13 mouse cellular contexts compared by ENCODE assay signal in genomic region chr2:49730183-49730582, GRCm38 (mm10). TPM values are rescaled to one million over a fixed set of nuclear protein-coding genes. Genes with fewer than 3 reads are reported as not detected.
A peak's percentile ranks its signal among the peaks of the same experiment; 100 is the strongest.
DNase-seq lines count a peak whose midpoint lies in the region; ATAC-seq and TF ChIP-seq lines count a peak whose summit lies in the region.
"Had no signal": no experiment of that assay in that cellular context is flagged by ENCODE, and none has a peak within 500 bp of the region (broad histone marks: within the 10 kb centered on the region; RNA-seq: fewer than 3 reads in every experiment).

No protein-coding gene starts in this region.

- H3K4me1 ChIP-seq in heart, embryonic 11.5 days (ENCODE audit: control insufficient read depth, insufficient read depth, low read length) = no peaks in the 10 kb centered on the region
- no peaks in the 10 kb centered on the region; the same call in 1 of the 2 replicates for H3K4me1 ChIP-seq in heart, adult 2 months (ENCODE audit: control insufficient read depth, insufficient read depth, low read length)
- H3K4me1 ChIP-seq in CH12.LX (ENCODE audit: control insufficient read depth in 1 of 2, insufficient read depth in 2 of 2) = peaks cover 9 to 62% of the 10 kb centered on the region in 2 experiments
- H3K4me1 ChIP-seq in erythroblast, embryonic 14.5 days (ENCODE audit: control insufficient read depth) = peaks cover 37% of the 10 kb centered on the region
- H3K4me1 ChIP-seq in liver, postnatal 0 days (ENCODE audit: insufficient read depth) = no peaks in the 10 kb centered on the region; the same call in 1 of the 2 replicates

- H3K27ac ChIP-seq in heart, embryonic 11.5 days (ENCODE audit: low read depth, low read length) = no peak overlapping the region
- no peak overlapping the region for H3K27ac ChIP-seq in heart, adult 2 months
- H3K27ac ChIP-seq in CH12.LX (ENCODE audit: insufficient read depth, low read depth) = peak overlapping the region; percentile 76
- H3K27ac ChIP-seq in liver, postnatal 0 days (ENCODE audit: low read depth) = peak overlapping the region; percentile 46
- no peak overlapping the region for H3K27ac ChIP-seq in layer of hippocampus, adult 2 months
- H3K27ac ChIP-seq: forebrain, embryonic 10.5 days had no signal

- no peak for TF ChIP-seq POLR2A in heart, adult 2 months (IDR thresholded peaks at IDR 0.05; ENCODE audit: insufficient read depth, low read depth, low read length)
- TF ChIP-seq POLR2A in CH12.LX (IDR thresholded peaks at IDR 0.05; ENCODE audit: low read depth, low read length) = peak; percentile 63

- in situ Hi-C loops in CH12.LX (cut with MboI; ENCODE audit: low pct_ligation_motif_present, low pct_unique_long_range_greater_than_20kb, low sequenced_read_pairs) = loop anchor here (5.0 to 25.0 kb wide), 2 partner anchors 368 to 818 kb away; no protein-coding TSS in a partner anchor

- no peak for TF ChIP-seq CTCF in heart, adult 2 months (IDR thresholded peaks at IDR 0.05)
- TF ChIP-seq CTCF in CH12.LX (conservative IDR thresholded peaks at IDR 0.05 in 1 of 2, IDR thresholded peaks at IDR 0.05 in 1 of 2; ENCODE audit: low read depth in 2 of 2, low read length in 2 of 2) = no peak
- TF ChIP-seq CTCF in liver, postnatal 0 days (IDR thresholded peaks at IDR 0.05; ENCODE audit: low read depth) = no peak
- no peak for TF ChIP-seq CTCF in layer of hippocampus, adult 2 months (conservative IDR thresholded peaks at IDR 0.05)

- no peaks in the 10 kb centered on the region for H3K36me3 ChIP-seq in heart, embryonic 11.5 days (ENCODE audit: control insufficient read depth, insufficient read depth, low read length)
- no peaks in the 10 kb centered on the region for H3K36me3 ChIP-seq in heart, adult 2 months (ENCODE audit: control insufficient read depth, insufficient read depth, low read length)
- no peaks in the 10 kb centered on the region for H3K36me3 ChIP-seq in CH12.LX (replicated peaks in 1 of 2; ENCODE audit: control insufficient read depth in 1 of 2, insufficient read depth in 1 of 2, low read length in 1 of 2)
- H3K36me3 ChIP-seq in erythroblast, embryonic 14.5 days (ENCODE audit: control insufficient read depth) = no peaks in the 10 kb centered on the region
- H3K36me3 ChIP-seq in liver, postnatal 0 days (replicated peaks; ENCODE audit: insufficient read depth, low read length) = no peaks in the 10 kb centered on the region

- H3K4me2 ChIP-seq in heart, embryonic 11.5 days = 0 out of 2 replicates have a peak overlapping the region, but pooled peaks have one; percentile 10
- peak overlapping the region; percentile 67 for H3K4me2 ChIP-seq in CH12.LX (ENCODE audit: insufficient read depth, low read depth, poor library complexity, severe bottlenecking)
- H3K4me2 ChIP-seq in liver, postnatal 0 days (ENCODE audit: low read depth, low read length) = peak overlapping the region; percentile 56

- no peak overlapping the region for H3K9ac ChIP-seq in heart, embryonic 11.5 days (ENCODE audit: low read depth, low read length)
- H3K9ac ChIP-seq in heart, adult 2 months (ENCODE audit: low read depth, low read length) = no peak overlapping the region
- peak overlapping the region; percentile 40; the same call in 1 of the 2 replicates for H3K9ac ChIP-seq in CH12.LX (ENCODE audit: insufficient read depth, low read depth)
- 0 out of 2 replicates have a peak overlapping the region, but pooled peaks have one; percentile 9 for H3K9ac ChIP-seq in liver, postnatal 0 days (replicated peaks)

- no peak overlapping the region for H3K4me3 ChIP-seq in heart, embryonic 11.5 days (ENCODE audit: low read depth, low read length)
- no peak overlapping the region for H3K4me3 ChIP-seq in heart, adult 2 months
- H3K4me3 ChIP-seq in CH12.LX (replicated peaks in 1 of 3; ENCODE audit: low read depth in 2 of 3, low read length in 2 of 3, poor library complexity in 1 of 3) = peak overlapping the region; percentile 19 to 55 (median 27)
- H3K4me3 ChIP-seq in erythroblast, embryonic 14.5 days (replicated peaks) = peak overlapping the region; percentile 57
- H3K4me3 ChIP-seq in liver, postnatal 0 days (ENCODE audit: low read depth, low read length) = peak overlapping the region; percentile 24
- no peak overlapping the region for H3K4me3 ChIP-seq in layer of hippocampus, adult 2 months
- H3K4me3 ChIP-seq: forebrain, embryonic 10.5 days had no signal

- no peak for TF ChIP-seq RAD21 in CH12.LX (IDR thresholded peaks at IDR 0.05; ENCODE audit: low read depth, low read length)

- intact Hi-C loops in heart, adult 2 months (cut with DNase I) = loop anchor here (5.0 kb wide), 1 partner anchor 823 kb away; no protein-coding TSS in a partner anchor

- 17% methylated on average over 5 of the region's 5 CpGs for WGBS in heart, embryonic 11.5 days (ENCODE audit: insufficient replicate concordance)
- 45% methylated on average over 5 of the region's 5 CpGs for WGBS in heart, adult 2 months
- WGBS in liver, postnatal 0 days (ENCODE audit: insufficient replicate concordance) = 27% methylated on average over 5 of the region's 5 CpGs

- no peak for TF ChIP-seq EP300 in heart, adult 2 months (IDR thresholded peaks at IDR 0.05; ENCODE audit: insufficient read depth, low read depth, low read length)
- no peak for TF ChIP-seq EP300 in CH12.LX (IDR thresholded peaks at IDR 0.05; ENCODE audit: low read length)
- peak; percentile 75 for TF ChIP-seq EP300 in liver, postnatal 0 days (IDR thresholded peaks at IDR 0.05; ENCODE audit: low read depth)

- dilution Hi-C loops in CH12.LX (cut with MboI; ENCODE audit: extremely low pct_ligation_motif_present, extremely low pct_unique_long_range_greater_than_20kb, low sequenced_read_pairs) = no loop called here

- no peaks in the 10 kb centered on the region for H3K79me2 ChIP-seq in heart, adult 2 months (replicated peaks; ENCODE audit: control insufficient read depth, insufficient read depth, low read length)
- H3K79me2 ChIP-seq in CH12.LX (replicated peaks; ENCODE audit: control insufficient read depth, extremely low read depth, insufficient read depth, poor library complexity, severe bottlenecking) = no peaks in the 10 kb centered on the region

- peak; percentile 50; the same call in 1 of the 2 replicates for ATAC-seq in heart, embryonic 11.5 days (replicated peaks; ENCODE audit: insufficient number of reproducible peaks, low FRiP score, low TSS enrichment)
- peak; percentile 93 for ATAC-seq in liver, postnatal 0 days
- ATAC-seq: Patski had no signal

- H3K9me3 ChIP-seq in heart, embryonic 11.5 days (replicated peaks; ENCODE audit: control insufficient read depth, low read length) = no peaks in the 10 kb centered on the region
- H3K9me3 ChIP-seq in CH12.LX (replicated peaks; ENCODE audit: low read length) = no peaks in the 10 kb centered on the region
- no peaks in the 10 kb centered on the region for H3K9me3 ChIP-seq in erythroblast, embryonic 14.5 days (ENCODE audit: control insufficient read depth, low read length)
- no peaks in the 10 kb centered on the region for H3K9me3 ChIP-seq in liver, postnatal 0 days (ENCODE audit: low read length)
- H3K9me3 ChIP-seq: forebrain, embryonic 10.5 days had no signal

- H3K27me3 ChIP-seq in heart, embryonic 11.5 days (ENCODE audit: control insufficient read depth, insufficient read depth, low read length) = no peaks in the 10 kb centered on the region
- no peaks in the 10 kb centered on the region for H3K27me3 ChIP-seq in heart, adult 2 months (ENCODE audit: control insufficient read depth, insufficient read depth, low read length)
- H3K27me3 ChIP-seq in CH12.LX (replicated peaks) = no peaks in the 10 kb centered on the region
- H3K27me3 ChIP-seq in erythroblast, embryonic 14.5 days (ENCODE audit: control insufficient read depth) = no peaks in the 10 kb centered on the region
- H3K27me3 ChIP-seq in liver, postnatal 0 days (ENCODE audit: insufficient read depth, low read length) = no peaks in the 10 kb centered on the region
- H3K27me3 ChIP-seq: Patski had no signal

- no peak for DNase-seq in heart, adult 2 months
- DNase-seq in CH12.LX (ENCODE audit: extremely low read depth) = peak; percentile 81
- peak; percentile 69 for DNase-seq in liver, postnatal 0 days
- no peak for DNase-seq in kidney, adult 18-20 months
- no peak for DNase-seq in embryo, embryonic 11 days
- no peak for DNase-seq in layer of hippocampus, adult 2 months (ENCODE audit: low spot score in 2 of 2)
- DNase-seq: adrenal gland, postnatal 36 days; right cerebral cortex, adult 18-20 months had no signal

TF ChIP-seq in CH12.LX, 34 proteins besides CTCF, POLR2A, EP300 and RAD21 (continues in another document):
- 0 out of 2 replicates have a peak, but pooled peaks have one; percentile 12 for TF ChIP-seq MAX (IDR thresholded peaks at IDR 0.05; ENCODE audit: low read length)
- no peak for TF ChIP-seq MXI1 (IDR thresholded peaks at IDR 0.05; ENCODE audit: low read depth, low read length)
- TF ChIP-seq UBTF (IDR thresholded peaks at IDR 0.05; ENCODE audit: low read depth, low read length) = no peak
- TF ChIP-seq TBP (conservative IDR thresholded peaks at IDR 0.05; ENCODE audit: low read depth, low read length) = peak; percentile 69; the same call in 1 of the 2 replicates
- peak; percentile 67 for TF ChIP-seq ETS1 (conservative IDR thresholded peaks at IDR 0.05; ENCODE audit: low read depth, low read length)
- no peak for TF ChIP-seq MAZ (IDR thresholded peaks at IDR 0.05; ENCODE audit: low read depth, low read length)
- peak; percentile 78 for TF ChIP-seq TCF12 (IDR thresholded peaks at IDR 0.05; ENCODE audit: low read depth, low read length)
- TF ChIP-seq ZMIZ1 (IDR thresholded peaks at IDR 0.05; ENCODE audit: low read depth, low read length) = peak; percentile 54
- TF ChIP-seq HCFC1 (IDR thresholded peaks at IDR 0.05; ENCODE audit: low read depth, low read length) = peak; percentile 27; the same call in 1 of the 2 replicates
- peak; percentile 58; the same call in 1 of the 2 replicates for TF ChIP-seq NELFE (IDR thresholded peaks at IDR 0.05; ENCODE audit: low read depth, low read length)
- TF ChIP-seq PAX5 (IDR thresholded peaks at IDR 0.05; ENCODE audit: low read length) = no peak
- no peak for TF ChIP-seq MYC (IDR thresholded peaks at IDR 0.05; ENCODE audit: low read depth, low read length)
- no peak for TF ChIP-seq ZKSCAN1 (IDR thresholded peaks at IDR 0.05; ENCODE audit: borderline replicate concordance, low read depth, low read length)
- TF ChIP-seq E2F4 (IDR thresholded peaks at IDR 0.05; ENCODE audit: insufficient replicate concordance, low read depth, low read length) = no peak
- no peak for TF ChIP-seq USF1 (IDR thresholded peaks at IDR 0.05; ENCODE audit: low read depth, low read length)

RNA-seq across cellular contexts. Expression of gene Lypd6b, which starts 57.3 kb away (rescaled TPM):
- polyA plus RNA-seq in heart, embryonic 11.5 days (2014; fragmentation: Nextera tagmentation; extraction: Ambion mirVana) = 1.3 and 1.9 TPM in 2 replicates
- total RNA-seq in heart, adult 2 months (2021) = under 1 TPM in 1 of 2 experiments, not detected in 1; 0.10 TPM
- polyA plus RNA-seq in heart, adult 2 months (2012; rRNA removed) = 0.25 TPM in 1 of 2 replicates, not detected in the other
- 0.50 and 1.4 TPM in 2 replicates for total RNA-seq in CH12.LX (2012; rRNA removed)
- 0.09 and 0.15 TPM in 2 replicates for total RNA-seq in CH12.LX (2014; rRNA removed)
- not detected in 2 replicates for polyA plus RNA-seq in CH12.LX (2012; ENCODE audit: insufficient read length, low read depth)
- polyA plus RNA-seq in erythroblast, embryonic 14.5 days (2012) = not detected in 2 replicates
- not detected in 2 replicates for polyA plus RNA-seq in liver, postnatal 0 days (2015; fragmentation: Nextera tagmentation; extraction: Ambion mirVana)
- 1 to 10 TPM; 3.9 to 4.0 TPM for total RNA-seq in layer of hippocampus, adult 2 months (2021)
- total RNA-seq: gastrocnemius, adult 8-10 months had no signal

Comparison
In these comparisons a context has a peak if more than half of its experiments do, and no peak if none do; other contexts are left out.
1. H3K27ac ChIP-seq: peak in CH12.LX (single experiment) and liver, postnatal 0 days (single experiment); none in heart, embryonic 11.5 days (single experiment), heart, adult 2 months (single experiment) and layer of hippocampus, adult 2 months (single experiment).
2. H3K4me2 ChIP-seq: peak in every context shown above with its lines; median percentile 67 in CH12.LX; 56 in liver, postnatal 0 days; 10 in heart, embryonic 11.5 days.
3. H3K4me3 ChIP-seq: peak in CH12.LX (3 of 3), erythroblast, embryonic 14.5 days (single experiment) and liver, postnatal 0 days (single experiment); none in heart, embryonic 11.5 days (single experiment), heart, adult 2 months (single experiment) and layer of hippocampus, adult 2 months (single experiment).
4. H3K9ac ChIP-seq: peak in CH12.LX (single experiment) and liver, postnatal 0 days (single experiment); none in heart, embryonic 11.5 days (single experiment) and heart, adult 2 months (single experiment).
5. DNase-seq: peak in CH12.LX (single experiment) and liver, postnatal 0 days (single experiment); none in heart, adult 2 months (0 of 2), kidney, adult 18-20 months (single experiment), embryo, embryonic 11 days (single experiment) and layer of hippocampus, adult 2 months (0 of 2).